Mouse (Mus musculus) cerebellum, adult 2 months (tissue): ENCODE measurements around the gene Adam17.

Experiments used
- CTCF ChIP-seq: fragments of 200-500 bp; IDR thresholded peaks from 2 replicates; pipeline ENCODE4 v1.5.1; 2011; ENCODE audit warnings: low read depth, mild to moderate bottlenecking, control low read depth, low read length, moderate library complexity, borderline replicate concordance; ENCODE audit not compliant: insufficient read depth
- POLR2A ChIP-seq: fragments of 200-500 bp; IDR thresholded peaks from 2 replicates; pipeline ENCODE4 v1.6.1; 2011; ENCODE audit warnings: low read length, control low read depth, borderline replicate concordance; ENCODE audit not compliant: insufficient read depth

DNA sequence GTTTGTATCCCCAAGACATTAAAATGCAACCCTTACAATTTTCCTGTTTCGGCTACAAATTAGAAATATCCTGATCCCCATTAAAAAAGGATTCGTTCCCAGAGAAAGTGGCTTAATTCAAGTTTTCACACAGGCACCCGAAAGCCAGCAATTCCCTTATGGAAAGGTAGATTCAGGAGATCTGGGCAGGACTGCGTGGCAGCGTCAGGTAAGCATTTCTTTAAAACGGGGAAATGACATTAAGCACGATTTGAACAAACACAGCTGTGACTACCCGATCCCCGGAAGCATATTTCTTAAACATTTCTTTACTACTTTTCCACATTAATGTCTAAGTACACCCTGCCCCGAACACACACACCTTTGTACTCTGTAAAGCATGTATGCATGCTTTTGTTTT lies 44.7 kb upstream of the Adam17 start:
- no peak for TF ChIP-seq POLR2A
- TF ChIP-seq CTCF, result no peak
